Mouse (Mus musculus): Measurements from ENCODE around the gene Lrrc20. TPM values are rescaled to one million over a fixed set of nuclear protein-coding genes. Genes with fewer than 3 reads are reported as not detected.
A peak's percentile ranks its signal among the peaks of the same experiment; 100 is the strongest.

Gene Lrrc20
- 9.8 and 13.0 TPM in 2 replicates for polyA plus RNA-seq (2016; fragmentation: Nextera tagmentation; extraction: Ambion mirVana)

DNA sequence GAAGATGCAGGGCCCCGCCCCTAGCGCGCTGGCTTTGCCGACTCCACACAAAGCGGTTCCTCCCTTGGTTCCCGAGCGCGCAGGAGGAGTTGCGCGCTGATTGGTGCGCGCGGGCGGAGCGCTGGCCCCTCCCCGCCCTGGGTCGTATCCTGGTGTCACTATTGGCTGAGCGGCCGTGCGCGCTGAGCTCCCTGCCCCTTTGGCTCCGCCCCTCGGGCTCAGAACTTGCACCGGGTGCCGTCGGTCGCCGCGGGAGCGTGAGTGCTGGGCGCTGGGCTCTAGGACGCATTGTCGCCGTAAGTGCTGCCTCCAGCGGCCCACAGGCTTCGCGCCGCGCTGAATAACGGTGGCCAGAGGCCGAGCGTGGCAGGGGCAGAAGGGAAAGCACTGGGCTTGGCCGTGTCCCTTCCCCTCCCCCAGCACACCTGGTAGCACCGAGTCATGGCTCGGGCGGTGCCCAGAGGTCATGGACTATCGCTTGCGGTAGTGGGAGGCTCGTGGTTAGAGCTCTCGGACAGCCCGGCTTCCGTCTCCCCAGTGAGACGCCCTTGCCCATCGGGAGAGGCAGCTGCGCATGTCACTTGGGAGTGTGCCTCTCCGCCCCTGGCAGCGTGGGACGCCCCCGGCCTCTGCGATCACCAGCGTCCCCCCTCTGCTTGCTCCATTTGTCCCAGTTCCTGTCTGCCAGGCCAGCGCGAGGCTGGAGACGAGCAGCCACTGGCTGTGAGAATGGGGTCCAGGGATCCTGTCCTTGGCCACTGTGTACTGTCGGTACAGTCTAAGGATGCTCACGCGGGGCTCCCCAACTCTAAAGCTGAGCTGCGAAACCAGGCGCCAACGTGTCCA is at the start of gene Lrrc20:
Gene Lrrc20, plus strand, starts transcription at position 208 of the 846 bp plus-strand sequence.
- Histone ChIP-seq H3K4me3 (peak within 1 kb of the TSS; percentile 85), H3K4me1 (peaks cover 24% of the 10 kb centered on the region), H3K27ac (replicated peaks) (peak within 1 kb of the TSS; percentile 94), H3K9me3 (no peaks in the 10 kb centered on the region), H3K27me3 (replicated peaks; ENCODE audit: low read depth, poor library complexity, severe bottlenecking) (peaks cover 19% of the 10 kb centered on the region), H3K36me3 (replicated peaks) (no peaks in the 10 kb centered on the region)
- under 1% methylated on average over 70 of the region's 70 CpGs for WGBS
- peak; percentile 98 for DNase-seq (ENCODE audit: low spot score)

DNA sequence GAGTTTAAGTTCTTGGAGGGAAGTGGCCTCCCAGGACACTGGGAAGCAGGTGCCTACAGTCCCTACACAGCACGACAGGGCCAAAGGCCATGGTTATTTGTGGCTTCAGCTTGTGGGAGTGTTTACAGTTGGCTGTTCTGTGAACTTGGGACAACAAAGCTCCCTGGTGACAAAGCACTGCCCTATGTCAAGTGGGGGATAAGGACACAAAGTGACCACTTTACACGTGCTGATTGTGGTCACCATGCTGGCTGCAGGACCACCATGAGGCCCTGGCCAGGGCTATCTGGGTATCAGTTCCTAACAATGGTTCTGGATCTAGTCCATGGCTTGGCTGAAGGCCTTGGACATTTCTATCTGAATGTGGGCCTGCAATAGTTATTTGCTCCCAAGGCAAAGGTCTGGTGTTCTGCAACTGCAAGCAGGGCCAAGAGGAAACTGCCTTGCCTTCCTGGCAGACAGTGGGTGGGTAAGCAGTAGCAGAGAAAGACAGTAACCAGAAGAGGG is 49.3 kb upstream of the Lrrc20 start:
- peaks cover 15% of the 10 kb centered on the region for H3K4me1 ChIP-seq
- peaks cover 7% of the 10 kb centered on the region for H3K27me3 ChIP-seq (replicated peaks; ENCODE audit: low read depth, poor library complexity, severe bottlenecking)
- H3K9me3 ChIP-seq, result no peaks in the 10 kb centered on the region
- peaks cover 31% of the 10 kb centered on the region for H3K36me3 ChIP-seq (replicated peaks)
- DNase-seq (ENCODE audit: low spot score), result no peak
- 65% methylated on average over 2 of the region's 2 CpGs for WGBS
- no peak overlapping the region for H3K4me3 ChIP-seq
- H3K27ac ChIP-seq (replicated peaks), result no peak overlapping the region

DNA sequence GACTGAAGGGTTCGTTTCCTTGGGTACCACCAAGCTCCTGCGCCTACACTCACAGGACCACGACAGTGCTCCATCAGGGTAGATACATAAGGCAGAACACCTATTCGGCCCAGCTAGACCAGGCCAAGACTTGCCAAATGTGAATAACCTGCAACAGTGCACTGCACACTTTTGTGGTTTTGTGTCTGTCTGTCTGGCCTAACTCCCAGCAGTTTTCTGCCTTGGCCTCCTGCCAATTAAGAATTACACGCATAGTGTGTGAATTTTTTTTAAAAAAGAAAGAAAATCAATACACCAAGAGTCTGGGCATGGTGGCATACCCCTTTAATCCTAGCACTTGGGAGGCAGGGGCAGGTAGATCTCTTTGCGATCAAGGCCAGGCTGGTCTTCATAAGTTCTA is 47.6 kb upstream of the Lrrc20 start:
- Histone ChIP-seq H3K9me3 (no peaks in the 10 kb centered on the region), H3K4me1 (peaks cover 14% of the 10 kb centered on the region), H3K27ac (replicated peaks) (no peak overlapping the region), H3K27me3 (replicated peaks; ENCODE audit: low read depth, poor library complexity, severe bottlenecking) (0 out of 2 replicates have a peak, but pooled peaks cover 4% of the 10 kb centered on the region), H3K4me3 (no peak overlapping the region), H3K36me3 (replicated peaks) (peaks cover 48% of the 10 kb centered on the region)
- DNase-seq (ENCODE audit: low spot score), result no peak
- 89% methylated on average over 6 of the region's 6 CpGs for WGBS

DNA sequence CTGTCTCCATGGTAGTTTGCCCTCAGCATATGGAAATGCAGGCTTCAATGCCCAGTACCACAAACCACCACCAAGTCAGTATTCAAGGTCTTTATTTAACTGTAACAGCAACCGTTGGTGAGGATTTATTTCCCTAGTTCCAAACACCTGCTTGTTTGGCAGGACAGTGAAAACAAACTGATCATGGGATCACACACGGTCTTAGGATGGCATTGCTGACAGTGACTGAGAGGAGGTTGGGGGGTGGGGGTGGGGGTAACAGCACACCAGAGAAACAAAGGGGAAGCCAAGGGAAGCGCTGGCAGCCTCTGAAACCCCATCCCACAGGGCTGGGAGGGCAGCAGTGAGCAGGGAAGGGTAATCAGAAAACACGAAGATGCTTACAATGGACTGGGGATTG is 47.2 kb upstream of the Lrrc20 start:
- whole genome bisulfite sequencing, result 71% methylated on average over 4 of the region's 4 CpGs
- DNase-seq (ENCODE audit: low spot score), result no peak
- no peaks in the 10 kb centered on the region for H3K27me3 ChIP-seq (replicated peaks; ENCODE audit: low read depth, poor library complexity, severe bottlenecking)
- no peaks in the 10 kb centered on the region for H3K9me3 ChIP-seq
- no peak overlapping the region for H3K27ac ChIP-seq (replicated peaks)
- H3K36me3 ChIP-seq (replicated peaks), result peaks cover 52% of the 10 kb centered on the region
- peaks cover 9% of the 10 kb centered on the region for H3K4me1 ChIP-seq
- H3K4me3 ChIP-seq, result no peak overlapping the region

DNA sequence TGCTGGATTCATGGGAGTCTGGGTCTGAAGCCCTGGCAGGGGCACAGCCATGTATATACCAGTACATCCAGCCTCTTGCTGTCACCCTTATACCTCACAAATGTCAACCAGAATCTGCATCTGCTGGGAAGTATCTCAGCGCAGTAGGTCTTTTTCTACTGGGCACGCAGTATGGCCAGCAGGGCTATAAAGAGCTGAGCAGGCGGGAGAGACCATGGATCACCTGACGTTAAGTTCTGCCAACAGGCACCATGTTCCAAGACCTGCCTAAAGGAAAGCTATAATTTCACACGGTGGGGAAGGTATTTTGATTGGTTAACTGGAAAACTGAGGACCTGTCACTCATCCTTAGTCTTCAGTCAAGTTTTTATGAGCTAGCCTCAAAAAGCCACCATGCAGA is 46.6 kb upstream of the Lrrc20 start:
- no peaks in the 10 kb centered on the region for H3K27me3 ChIP-seq (replicated peaks; ENCODE audit: low read depth, poor library complexity, severe bottlenecking)
- no peak for DNase-seq (ENCODE audit: low spot score)

DNA sequence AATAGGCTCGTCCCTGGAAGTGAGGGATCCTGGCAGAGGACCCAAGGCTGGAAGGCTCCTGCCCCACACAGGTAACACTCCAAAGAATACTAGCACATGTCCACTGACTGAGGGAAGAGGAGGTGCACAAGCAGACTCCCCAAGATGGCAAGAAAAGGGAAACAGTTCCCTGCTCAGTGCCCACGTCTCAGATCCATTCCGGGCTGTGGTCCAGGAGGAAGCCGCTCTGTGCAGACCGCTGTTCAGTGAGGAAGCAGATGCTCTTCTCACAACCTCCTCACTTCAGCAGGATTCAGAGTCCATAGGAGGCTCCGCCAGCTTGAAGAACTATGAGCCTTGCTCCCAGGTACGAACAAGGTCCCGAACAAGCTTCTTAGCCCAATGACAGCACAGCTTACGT is 44.2 kb upstream of the Lrrc20 start:
- H3K27me3 ChIP-seq (replicated peaks; ENCODE audit: low read depth, poor library complexity, severe bottlenecking), result no peaks in the 10 kb centered on the region
- H3K36me3 ChIP-seq (replicated peaks), result peaks cover 82% of the 10 kb centered on the region
- DNase-seq (ENCODE audit: low spot score), result no peak
- H3K27ac ChIP-seq (replicated peaks), result no peak overlapping the region
- no peak overlapping the region for H3K4me3 ChIP-seq
- no peaks in the 10 kb centered on the region for H3K9me3 ChIP-seq
- 93% methylated on average over 9 of the region's 9 CpGs for WGBS
- H3K4me1 ChIP-seq, result no peaks in the 10 kb centered on the region

More for the DNA sequence above, 46.6 kb upstream of the Lrrc20 start:
- WGBS, result 93% methylated on average over 5 of the region's 5 CpGs
- Histone ChIP-seq H3K36me3 (replicated peaks) (peaks cover 59% of the 10 kb centered on the region), H3K27ac (replicated peaks) (no peak overlapping the region), H3K4me1 (peaks cover 6% of the 10 kb centered on the region), H3K4me3 (no peak overlapping the region), H3K9me3 (no peaks in the 10 kb centered on the region)

DNA sequence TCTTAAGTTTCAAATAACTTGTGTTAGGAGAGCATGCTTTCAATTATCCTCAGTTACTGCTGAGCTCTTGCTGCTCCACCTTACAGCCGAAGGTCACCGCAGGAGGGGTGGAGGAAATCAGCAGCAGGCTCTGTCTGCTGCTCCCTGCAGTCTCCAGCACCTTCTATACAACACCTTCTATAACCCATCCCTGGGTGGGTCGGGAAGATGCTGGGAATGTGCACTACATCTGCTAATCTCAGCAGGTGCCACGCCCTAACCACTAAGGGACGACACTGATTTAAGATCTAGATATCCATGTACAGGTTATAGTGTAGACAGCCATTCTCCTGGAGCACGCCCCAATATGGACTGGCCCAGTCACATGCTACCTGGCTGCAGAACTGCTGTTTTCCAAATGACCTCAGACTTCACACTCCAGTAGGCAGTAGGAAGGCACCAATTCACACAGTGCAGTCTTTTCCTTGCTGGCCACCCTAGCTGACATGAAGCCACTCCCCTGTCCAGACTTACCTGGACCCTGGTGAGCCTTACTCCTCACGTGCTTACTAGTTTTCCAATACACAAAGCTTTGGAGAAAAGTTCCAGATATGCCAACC is 35.3 kb upstream of the Lrrc20 start:
- Histone ChIP-seq H3K36me3 (replicated peaks) (peaks cover 52% of the 10 kb centered on the region), H3K9me3 (no peaks in the 10 kb centered on the region), H3K4me1 (peaks cover 42% of the 10 kb centered on the region), H3K27me3 (replicated peaks; ENCODE audit: low read depth, poor library complexity, severe bottlenecking) (no peaks in the 10 kb centered on the region), H3K27ac (replicated peaks) (no peak overlapping the region), H3K4me3 (no peak overlapping the region)
- no peak for DNase-seq (ENCODE audit: low spot score)
- WGBS, result 78% methylated on average over 7 of the region's 7 CpGs

DNA sequence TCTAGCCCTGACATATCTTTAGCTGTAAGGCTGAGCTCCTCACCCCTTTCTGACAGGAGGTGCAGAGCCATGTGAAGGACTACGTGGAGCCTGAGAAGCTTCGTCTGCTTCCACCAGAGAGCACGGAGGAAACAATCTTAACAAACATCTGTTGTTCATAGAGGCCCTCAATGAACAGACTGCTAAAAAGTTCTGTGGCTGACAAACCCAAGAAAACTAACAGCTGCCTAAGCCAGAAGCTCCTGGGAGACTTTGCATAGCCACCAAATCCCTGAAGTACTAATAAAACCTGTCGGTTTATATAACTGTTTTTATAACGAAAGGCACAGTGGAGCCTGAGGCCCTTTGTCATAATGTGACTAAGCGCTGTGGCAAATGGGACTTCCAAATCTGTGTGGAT is 32.1 kb upstream of the Lrrc20 start:
- H3K4me3 ChIP-seq, result no peak overlapping the region
- no peak for DNase-seq (ENCODE audit: low spot score)
- H3K27ac ChIP-seq (replicated peaks), result no peak overlapping the region
- peaks cover 69% of the 10 kb centered on the region for H3K36me3 ChIP-seq (replicated peaks)
- H3K4me1 ChIP-seq, result peaks cover 66% of the 10 kb centered on the region
- 60% methylated on average over 6 of the region's 6 CpGs for WGBS
- H3K9me3 ChIP-seq, result no peaks in the 10 kb centered on the region
- no peaks in the 10 kb centered on the region for H3K27me3 ChIP-seq (replicated peaks; ENCODE audit: low read depth, poor library complexity, severe bottlenecking)

DNA sequence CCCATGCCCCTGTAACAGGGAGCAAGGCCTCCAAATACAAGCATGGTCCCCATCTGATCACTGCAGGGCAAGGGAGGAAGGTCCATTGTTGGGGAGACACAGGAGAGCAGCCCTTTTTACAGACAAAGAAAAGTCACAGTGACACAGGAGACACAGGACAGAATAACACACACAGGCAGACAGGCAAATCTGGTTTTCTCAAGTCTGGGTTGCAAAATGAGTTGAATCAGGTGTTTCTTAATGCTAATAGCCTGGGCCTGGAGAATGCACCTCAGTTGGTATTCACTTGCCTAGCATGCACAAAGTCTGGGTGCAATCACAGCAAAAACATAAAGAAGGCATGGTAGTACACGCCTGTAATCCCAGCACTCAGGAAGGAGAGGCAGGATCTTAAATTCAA is 31.7 kb upstream of the Lrrc20 start:
- Histone ChIP-seq H3K4me1 (peaks cover 67% of the 10 kb centered on the region), H3K4me3 (no peak overlapping the region), H3K36me3 (replicated peaks) (peaks cover 69% of the 10 kb centered on the region)

DNA sequence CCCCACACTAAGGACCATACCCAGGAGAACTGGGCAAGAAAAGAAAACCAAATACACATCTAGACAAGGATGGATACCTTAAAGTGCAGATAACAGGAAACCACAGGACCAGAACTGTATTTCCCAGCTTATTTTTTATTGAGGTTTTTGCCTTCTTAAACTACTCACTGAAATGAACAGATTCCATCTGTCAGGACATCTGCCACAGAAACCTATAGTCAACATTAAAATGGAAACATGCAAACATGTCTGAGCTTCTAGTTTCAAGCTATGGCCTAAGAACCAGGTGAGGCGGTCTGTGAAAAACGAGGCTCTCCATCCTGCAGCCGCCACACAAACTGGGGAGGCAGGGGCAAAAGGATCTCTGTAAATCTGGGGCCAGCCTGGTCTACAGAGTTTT is 30.6 kb upstream of the Lrrc20 start:
- no peak for DNase-seq (ENCODE audit: low spot score)
- no peak overlapping the region for H3K27ac ChIP-seq (replicated peaks)
- peaks cover 70% of the 10 kb centered on the region for H3K36me3 ChIP-seq (replicated peaks)
- H3K4me3 ChIP-seq, result no peak overlapping the region
- no peaks in the 10 kb centered on the region for H3K9me3 ChIP-seq
- WGBS, result 86% methylated on average over 3 of the region's 3 CpGs
- no peaks in the 10 kb centered on the region for H3K27me3 ChIP-seq (replicated peaks; ENCODE audit: low read depth, poor library complexity, severe bottlenecking)
- peaks cover 74% of the 10 kb centered on the region for H3K4me1 ChIP-seq

More for the DNA sequence above, 31.7 kb upstream of the Lrrc20 start:
- WGBS, result 62% methylated on average over 1 of the region's 1 CpGs
- H3K27ac ChIP-seq (replicated peaks), result no peak overlapping the region
- no peaks in the 10 kb centered on the region for H3K27me3 ChIP-seq (replicated peaks; ENCODE audit: low read depth, poor library complexity, severe bottlenecking)
- DNase-seq (ENCODE audit: low spot score), result no peak
- H3K9me3 ChIP-seq, result no peaks in the 10 kb centered on the region

DNA sequence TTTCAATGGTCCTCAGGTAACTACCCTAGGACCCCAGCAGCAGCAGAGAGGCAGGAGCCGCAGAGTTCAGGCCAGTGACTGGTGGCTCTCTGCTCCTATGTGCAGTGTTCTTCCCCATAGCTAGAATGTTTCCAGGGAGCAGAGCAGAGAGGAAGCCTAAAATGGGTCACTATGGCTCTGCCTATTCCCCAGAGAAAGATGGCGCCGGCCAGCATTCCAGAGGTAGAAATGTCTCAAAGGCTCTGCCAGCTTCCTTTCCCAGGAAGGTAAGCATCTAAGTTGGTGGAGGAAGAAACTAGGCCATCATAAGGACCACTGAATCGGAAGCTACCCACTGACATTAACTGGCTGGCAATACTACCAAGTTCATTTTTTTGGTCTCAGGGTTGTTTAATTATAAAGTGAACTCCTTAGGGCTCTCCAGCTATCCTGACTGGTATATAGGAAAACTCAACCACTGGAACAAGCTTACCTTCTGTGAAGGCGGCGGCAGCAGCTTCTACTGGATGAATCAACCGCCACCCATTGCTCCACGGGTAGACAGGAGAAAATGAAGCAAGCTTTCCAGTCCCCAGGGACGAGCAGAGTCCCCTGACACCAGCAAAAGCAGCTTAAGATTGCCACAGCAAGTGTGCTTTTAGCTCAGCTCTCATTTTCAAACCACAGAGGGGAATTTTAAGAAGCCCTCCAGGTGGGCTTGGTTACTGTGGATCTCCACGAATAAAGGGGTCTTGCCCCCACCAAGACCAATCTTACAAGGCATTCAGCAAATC is 27.8 kb upstream of the Lrrc20 start:
- 82% methylated on average over 10 of the region's 10 CpGs for WGBS

DNA sequence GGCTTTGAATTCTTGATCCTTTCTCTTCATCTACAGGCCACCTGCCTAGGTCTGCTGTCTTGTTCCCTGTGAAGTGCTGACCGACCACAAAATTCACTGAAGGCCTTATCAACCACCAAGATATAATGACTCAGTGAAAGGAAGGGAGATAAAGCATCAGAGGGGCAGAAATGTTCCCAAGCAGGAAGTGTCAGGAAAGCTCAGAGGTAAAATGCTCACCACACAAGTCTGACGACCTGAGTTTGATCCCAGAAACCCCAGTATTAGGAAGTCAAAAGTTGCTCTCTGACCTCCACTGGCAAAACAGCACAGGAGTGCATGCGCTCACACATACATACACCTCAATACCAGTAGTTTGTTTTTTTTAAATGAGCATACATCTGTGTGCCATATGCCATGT is 26.8 kb upstream of the Lrrc20 start:
- no peak for DNase-seq (ENCODE audit: low spot score)
- H3K36me3 ChIP-seq (replicated peaks), result peaks cover 56% of the 10 kb centered on the region

More for the DNA sequence above, 27.8 kb upstream of the Lrrc20 start:
- Histone ChIP-seq H3K36me3 (replicated peaks) (peaks cover 56% of the 10 kb centered on the region), H3K27me3 (replicated peaks; ENCODE audit: low read depth, poor library complexity, severe bottlenecking) (no peaks in the 10 kb centered on the region), H3K4me3 (0 out of 2 replicates have a peak overlapping the region, but pooled peaks have one; percentile 5), H3K9me3 (no peaks in the 10 kb centered on the region), H3K27ac (replicated peaks) (no peak overlapping the region), H3K4me1 (peaks cover 79% of the 10 kb centered on the region)
- no peak for DNase-seq (ENCODE audit: low spot score)

More for the DNA sequence above, 26.8 kb upstream of the Lrrc20 start:
- no peak overlapping the region for H3K4me3 ChIP-seq
- no peak overlapping the region for H3K27ac ChIP-seq (replicated peaks)
- H3K4me1 ChIP-seq, result peaks cover 68% of the 10 kb centered on the region
- no peaks in the 10 kb centered on the region for H3K9me3 ChIP-seq
- 83% methylated on average over 3 of the region's 3 CpGs for WGBS
- no peaks in the 10 kb centered on the region for H3K27me3 ChIP-seq (replicated peaks; ENCODE audit: low read depth, poor library complexity, severe bottlenecking)

Data from embryonic facial prominence, embryonic 10.5 days (tissue).